Mouse (Mus musculus): Measurements from ENCODE around the gene Barhl1. TPM values are rescaled to one million over a fixed set of nuclear protein-coding genes. Genes with fewer than 3 reads are reported as not detected.

The Barhl1 gene
- total and polyA plus RNA-seq, 2 experiments = 0.32 TPM; not detected in 1

DNA sequence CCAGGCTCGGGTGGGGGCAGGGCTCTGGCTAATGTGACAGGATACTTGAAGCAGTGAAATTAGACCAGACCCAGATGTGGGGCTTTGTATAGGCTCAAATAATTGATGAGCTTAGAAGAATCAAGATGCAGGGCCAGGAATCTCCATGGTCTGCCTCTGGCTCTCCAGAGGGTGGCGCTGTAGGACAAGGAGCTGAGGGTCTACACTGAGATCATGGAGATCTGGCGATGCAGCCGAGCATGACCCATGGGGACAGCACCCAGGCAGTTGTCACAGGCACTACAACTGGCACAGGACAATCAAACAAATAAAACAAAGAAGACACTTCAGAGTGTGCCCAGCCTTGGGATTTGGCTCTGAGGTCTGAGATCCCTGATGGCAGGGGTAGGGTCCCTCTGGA lies 7.4 kb upstream of the Barhl1 start:
- no peaks in the 10 kb centered on the region for H3K36me3 ChIP-seq (ENCODE audit: control insufficient read depth, insufficient read depth, low read length)
- no peak for TF ChIP-seq POLR2A (IDR thresholded peaks at IDR 0.05; ENCODE audit: extremely low read depth, insufficient read depth, low read length)
- TF ChIP-seq CTCF (IDR thresholded peaks at IDR 0.05; ENCODE audit: low read depth, low read length) = peak; percentile 97
- H3K27me3 ChIP-seq (ENCODE audit: control insufficient read depth, insufficient read depth, low read length) = peaks cover 4% of the 10 kb centered on the region; the same call in 1 of the 2 replicates
- H3K27ac ChIP-seq (replicated peaks; ENCODE audit: insufficient read depth, low read depth, low read length) = no peak overlapping the region
- H3K4me1 ChIP-seq (ENCODE audit: control insufficient read depth, insufficient read depth, low read length) = no peaks in the 10 kb centered on the region
- H3K4me3 ChIP-seq (ENCODE audit: insufficient read depth, low read depth, low read length) = no peak overlapping the region
- no peaks in the 10 kb centered on the region for H3K79me2 ChIP-seq (ENCODE audit: control insufficient read depth, insufficient read depth, low read length)
- H3K9ac ChIP-seq (ENCODE audit: low read depth, low read length) = no peak overlapping the region
- 2% methylated on average over 4 of the region's 4 CpGs for WGBS
- DNase-seq (ENCODE audit: extremely low read depth, low read depth, low spot score) = peak; percentile 36

DNA sequence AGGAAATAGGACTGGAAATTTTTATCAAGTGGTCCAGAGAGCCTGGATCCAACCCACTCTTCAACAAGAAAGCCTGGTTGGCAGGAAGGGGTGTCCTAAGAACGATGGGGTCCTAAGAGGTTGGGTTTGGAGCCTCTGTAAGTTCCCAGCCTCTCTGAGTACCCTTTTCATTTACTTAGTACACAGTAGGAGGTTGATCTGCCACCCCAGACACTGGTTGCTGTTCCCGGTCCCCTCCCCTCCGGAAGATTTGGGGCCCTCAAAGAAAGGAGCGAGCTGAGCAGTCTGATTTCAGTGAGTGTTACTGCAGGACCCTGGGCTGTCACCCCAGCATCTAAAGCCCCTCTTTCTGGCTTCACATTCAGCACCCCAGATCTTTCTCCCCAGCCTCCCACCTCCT lies 2.5 kb upstream of the Barhl1 start:
- Histone ChIP-seq H3K27ac (replicated peaks; ENCODE audit: insufficient read depth, low read depth, low read length) (no peak overlapping the region), H3K9ac (ENCODE audit: low read depth, low read length) (no peak overlapping the region), H3K4me1 (ENCODE audit: control insufficient read depth, insufficient read depth, low read length) (no peaks in the 10 kb centered on the region), H3K27me3 (ENCODE audit: control insufficient read depth, insufficient read depth, low read length) (peaks cover 37% of the 10 kb centered on the region), H3K36me3 (ENCODE audit: control insufficient read depth, insufficient read depth, low read length) (no peaks in the 10 kb centered on the region), H3K4me3 (ENCODE audit: insufficient read depth, low read depth, low read length) (no peak overlapping the region), H3K79me2 (ENCODE audit: control insufficient read depth, insufficient read depth, low read length) (no peaks in the 10 kb centered on the region)
- TF ChIP-seq CTCF (IDR thresholded peaks at IDR 0.05; ENCODE audit: low read depth, low read length) (no peak), POLR2A (IDR thresholded peaks at IDR 0.05; ENCODE audit: extremely low read depth, insufficient read depth, low read length) (no peak)
- WGBS = 11% methylated on average over 4 of the region's 4 CpGs
- DNase-seq (ENCODE audit: extremely low read depth, low read depth, low spot score) = no peak

DNA sequence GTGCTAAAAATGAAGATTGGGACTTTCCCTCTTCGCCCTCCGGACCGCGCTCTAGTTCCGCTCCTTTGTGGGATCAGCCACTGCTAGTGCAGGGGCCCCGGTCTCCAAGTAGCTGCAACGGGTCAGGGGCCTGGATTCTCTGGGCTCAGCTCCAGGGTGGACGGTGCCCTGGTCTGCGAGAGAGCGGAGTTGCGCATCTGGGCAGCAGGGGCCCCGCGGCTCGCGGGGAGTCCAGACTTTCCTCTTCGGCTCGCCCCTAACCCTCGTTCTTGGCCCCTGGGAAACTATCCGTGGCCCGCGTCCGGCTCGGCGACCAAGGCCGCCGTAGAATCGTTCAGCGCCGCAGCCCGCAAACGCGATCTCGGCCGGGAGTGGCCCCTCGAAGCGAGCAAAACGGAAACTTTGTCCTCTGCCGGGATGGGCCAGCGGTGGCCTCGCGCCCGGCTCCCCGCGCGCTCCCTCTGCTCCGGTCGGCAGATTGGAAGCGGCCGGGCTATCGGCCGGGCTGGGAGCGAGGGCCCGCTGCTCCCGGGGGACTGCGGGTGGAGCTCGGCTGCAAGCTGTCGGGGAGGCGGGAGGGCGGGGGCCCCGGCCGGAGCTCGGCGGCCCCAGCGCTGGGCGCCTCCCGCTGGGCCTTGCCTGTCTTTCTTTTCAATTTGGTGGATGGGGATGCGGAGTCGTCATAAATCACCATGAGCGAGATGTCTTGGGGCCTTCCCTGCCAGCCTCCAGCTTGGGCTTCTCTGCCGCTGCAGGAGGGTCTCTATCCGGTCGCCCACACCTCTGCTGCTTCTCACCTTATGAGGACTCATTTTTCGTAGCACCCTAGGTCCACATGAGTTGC lies 1.3 kb upstream of the Barhl1 start:
- Histone ChIP-seq H3K27me3 (ENCODE audit: control insufficient read depth, insufficient read depth, low read length) (peaks cover 40% of the 10 kb centered on the region), H3K4me1 (ENCODE audit: control insufficient read depth, insufficient read depth, low read length) (no peaks in the 10 kb centered on the region), H3K4me3 (ENCODE audit: insufficient read depth, low read depth, low read length) (no peak overlapping the region), H3K27ac (replicated peaks; ENCODE audit: insufficient read depth, low read depth, low read length) (no peak overlapping the region), H3K79me2 (ENCODE audit: control insufficient read depth, insufficient read depth, low read length) (no peaks in the 10 kb centered on the region), H3K36me3 (ENCODE audit: control insufficient read depth, insufficient read depth, low read length) (no peaks in the 10 kb centered on the region), H3K9ac (ENCODE audit: low read depth, low read length) (no peak overlapping the region)
- 3% methylated on average over 73 of the region's 73 CpGs for WGBS
- no peak for TF ChIP-seq POLR2A (IDR thresholded peaks at IDR 0.05; ENCODE audit: extremely low read depth, insufficient read depth, low read length)
- no peak for TF ChIP-seq CTCF (IDR thresholded peaks at IDR 0.05; ENCODE audit: low read depth, low read length)
- no peak for DNase-seq (ENCODE audit: extremely low read depth, low read depth, low spot score)

DNA sequence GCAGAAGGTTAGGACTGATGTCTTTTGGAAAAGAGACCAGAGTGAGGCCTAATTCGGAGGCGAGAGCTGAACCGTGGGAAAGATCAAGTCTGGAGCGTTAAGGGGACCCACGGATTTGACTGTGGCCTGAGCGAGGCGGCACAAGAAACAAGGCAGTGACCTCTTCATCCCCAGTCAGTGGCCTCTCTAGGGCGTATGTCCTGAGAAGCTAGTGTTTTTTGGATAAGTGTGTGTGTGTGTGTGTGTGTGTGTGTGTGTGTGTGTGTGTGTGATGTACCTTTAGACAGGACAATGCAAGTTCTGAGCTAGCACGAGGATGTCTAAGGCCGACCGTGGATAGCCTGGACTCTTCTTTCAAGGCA lies 669 bp upstream of the Barhl1 start:
- Histone ChIP-seq H3K4me3 (ENCODE audit: insufficient read depth, low read depth, low read length) (no peak overlapping the region), H3K4me1 (ENCODE audit: control insufficient read depth, insufficient read depth, low read length) (no peaks in the 10 kb centered on the region), H3K36me3 (ENCODE audit: control insufficient read depth, insufficient read depth, low read length) (no peaks in the 10 kb centered on the region), H3K9ac (ENCODE audit: low read depth, low read length) (no peak overlapping the region), H3K79me2 (ENCODE audit: control insufficient read depth, insufficient read depth, low read length) (no peaks in the 10 kb centered on the region), H3K27ac (replicated peaks; ENCODE audit: insufficient read depth, low read depth, low read length) (no peak overlapping the region), H3K27me3 (ENCODE audit: control insufficient read depth, insufficient read depth, low read length) (peaks cover 40% of the 10 kb centered on the region)
- DNase-seq (ENCODE audit: extremely low read depth, low read depth, low spot score) = no peak
- TF ChIP-seq POLR2A (IDR thresholded peaks at IDR 0.05; ENCODE audit: extremely low read depth, insufficient read depth, low read length) (no peak), CTCF (IDR thresholded peaks at IDR 0.05; ENCODE audit: low read depth, low read length) (no peak)
- WGBS = 20% methylated on average over 11 of the region's 11 CpGs

DNA sequence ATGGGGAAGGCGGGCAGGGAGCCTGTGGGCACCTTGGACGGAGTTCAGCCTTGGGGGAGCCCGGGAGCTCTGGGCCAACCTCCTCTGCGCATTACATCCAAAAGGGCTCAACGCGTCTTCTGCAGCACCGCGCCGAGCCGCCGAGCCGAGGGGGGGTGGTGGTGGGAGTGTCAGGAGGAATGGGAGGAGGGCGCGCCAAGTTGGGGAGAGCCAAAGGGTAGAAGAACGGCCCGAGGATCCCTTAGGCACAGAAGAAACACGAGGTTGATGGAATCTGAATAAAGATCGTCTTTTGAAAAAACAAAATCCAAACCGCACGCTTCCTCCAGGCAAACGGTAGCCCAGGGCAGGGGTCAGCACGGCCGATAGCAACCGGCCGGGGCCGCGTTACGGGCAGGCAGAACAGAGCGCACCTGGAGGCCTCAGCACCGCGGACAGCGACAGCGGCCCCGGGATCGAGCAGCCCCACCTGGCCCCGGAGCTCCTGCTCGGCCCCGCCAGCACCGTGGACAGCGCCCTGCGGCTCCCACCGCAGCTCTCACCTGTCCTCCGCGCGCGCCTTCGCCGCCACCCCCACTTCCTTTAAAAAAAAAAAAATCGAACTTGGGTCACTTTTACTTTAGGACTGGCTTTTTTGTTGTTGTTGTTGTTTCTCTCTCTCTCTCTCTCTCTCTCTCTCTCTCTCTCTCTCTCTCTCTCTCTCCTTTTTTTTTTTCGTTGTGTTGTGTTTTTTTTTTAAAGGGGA lies 528 bp downstream of the Barhl1 start:
- WGBS = 4% methylated on average over 46 of the region's 50 CpGs
- DNase-seq (ENCODE audit: extremely low read depth, low read depth, low spot score) = no peak
- Histone ChIP-seq H3K9ac (ENCODE audit: low read depth, low read length) (no peak overlapping the region), H3K79me2 (ENCODE audit: control insufficient read depth, insufficient read depth, low read length) (no peaks in the 10 kb centered on the region), H3K4me1 (ENCODE audit: control insufficient read depth, insufficient read depth, low read length) (no peaks in the 10 kb centered on the region), H3K27me3 (ENCODE audit: control insufficient read depth, insufficient read depth, low read length) (peaks cover 52% of the 10 kb centered on the region), H3K36me3 (ENCODE audit: control insufficient read depth, insufficient read depth, low read length) (no peaks in the 10 kb centered on the region), H3K4me3 (ENCODE audit: insufficient read depth, low read depth, low read length) (no peak overlapping the region), H3K27ac (replicated peaks; ENCODE audit: insufficient read depth, low read depth, low read length) (no peak overlapping the region)
- TF ChIP-seq POLR2A (IDR thresholded peaks at IDR 0.05; ENCODE audit: extremely low read depth, insufficient read depth, low read length) (no peak), CTCF (IDR thresholded peaks at IDR 0.05; ENCODE audit: low read depth, low read length) (no peak)

All from liver, adult 2 months (tissue).